ENCODE assay signal across 22 mouse cellular contexts in genomic region chr8:125045760-125046159, GRCm38 (mm10). TPM values are rescaled to one million over a fixed set of nuclear protein-coding genes. Genes with fewer than 3 reads are reported as not detected.
A peak's percentile ranks its signal among the peaks of the same experiment; 100 is the strongest.
DNase-seq lines count a peak whose midpoint lies in the region; ATAC-seq and TF ChIP-seq lines count a peak whose summit lies in the region.
"Had no signal": no experiment of that assay in that cellular context is flagged by ENCODE, and none has a peak within 500 bp of the region (broad histone marks: within the 10 kb centered on the region; RNA-seq: fewer than 3 reads in every experiment).

No protein-coding gene starts in this region.

- no peaks in the 10 kb centered on the region for H3K9me3 ChIP-seq in heart, embryonic 12.5 days (replicated peaks)
- H3K9me3 ChIP-seq in lung, postnatal 0 days (ENCODE audit: low read length), result no peaks in the 10 kb centered on the region
- no peaks in the 10 kb centered on the region for H3K9me3 ChIP-seq in CH12.LX (replicated peaks; ENCODE audit: low read length)
- H3K9me3 ChIP-seq: forebrain, embryonic 10.5 days; forebrain, embryonic 13.5 days; heart, embryonic 10.5 days; hindbrain, embryonic 12.5 days; hindbrain, embryonic 15.5 days had no signal

- no peak overlapping the region for H3K4me3 ChIP-seq in heart, adult 2 months
- no peak overlapping the region for H3K4me3 ChIP-seq in heart, embryonic 12.5 days
- no peak overlapping the region for H3K4me3 ChIP-seq in lung, postnatal 0 days (ENCODE audit: low read depth, low read length)
- no peak overlapping the region for H3K4me3 ChIP-seq in lung, adult 2 months (replicated peaks; ENCODE audit: extremely low read depth, low read depth, low read length)
- H3K4me3 ChIP-seq in CH12.LX (replicated peaks in 1 of 3; ENCODE audit: low read depth in 2 of 3, low read length in 2 of 3, poor library complexity in 1 of 3), result no peak overlapping the region
- H3K4me3 ChIP-seq: forebrain, embryonic 10.5 days; forebrain, embryonic 13.5 days; heart, embryonic 10.5 days; hindbrain, embryonic 12.5 days; hindbrain, embryonic 15.5 days had no signal

- peaks cover 12% of the 10 kb centered on the region for H3K4me1 ChIP-seq in heart, adult 2 months (ENCODE audit: control insufficient read depth, insufficient read depth, low read length)
- H3K4me1 ChIP-seq in heart, embryonic 12.5 days (replicated peaks), result peaks cover 14% of the 10 kb centered on the region
- no peaks in the 10 kb centered on the region for H3K4me1 ChIP-seq in lung, postnatal 0 days (ENCODE audit: insufficient read depth, low read depth, low read length)
- H3K4me1 ChIP-seq in lung, adult 2 months (ENCODE audit: control insufficient read depth, insufficient read depth, low read length), result no peaks in the 10 kb centered on the region
- H3K4me1 ChIP-seq in CH12.LX (ENCODE audit: control insufficient read depth in 1 of 2, insufficient read depth in 2 of 2), result peaks cover 0 to 2% of the 10 kb centered on the region in 2 experiments; a peak in 1 of 4 replicates
- H3K4me1 ChIP-seq: forebrain, embryonic 13.5 days; hindbrain, embryonic 15.5 days had no signal

- no peaks in the 10 kb centered on the region for H3K27me3 ChIP-seq in heart, adult 2 months (ENCODE audit: control insufficient read depth, insufficient read depth, low read length)
- H3K27me3 ChIP-seq in heart, embryonic 12.5 days (replicated peaks), result no peaks in the 10 kb centered on the region
- no peaks in the 10 kb centered on the region for H3K27me3 ChIP-seq in lung, postnatal 0 days (replicated peaks; ENCODE audit: insufficient read depth, low read length)
- no peaks in the 10 kb centered on the region for H3K27me3 ChIP-seq in CH12.LX (replicated peaks)
- H3K27me3 ChIP-seq: forebrain, embryonic 13.5 days; hindbrain, embryonic 12.5 days; hindbrain, embryonic 15.5 days had no signal

- no peak for TF ChIP-seq EP300 in heart, adult 2 months (IDR thresholded peaks at IDR 0.05; ENCODE audit: insufficient read depth, low read depth, low read length)
- no peak for TF ChIP-seq EP300 in lung, postnatal 0 days (IDR thresholded peaks at IDR 0.05)
- no peak for TF ChIP-seq EP300 in CH12.LX (IDR thresholded peaks at IDR 0.05; ENCODE audit: low read length)

- 100% methylated on average over 1 of the region's 1 CpGs for WGBS in heart, adult 2 months
- WGBS in heart, embryonic 12.5 days, result 90% methylated on average over 1 of the region's 1 CpGs
- 91% methylated on average over 1 of the region's 1 CpGs for WGBS in lung, postnatal 0 days
- 89% methylated on average over 1 of the region's 1 CpGs for WGBS in lung, adult 2 months

- peak; percentile 27 for TF ChIP-seq RAD21 in CH12.LX (IDR thresholded peaks at IDR 0.05; ENCODE audit: low read depth, low read length)

- no peak overlapping the region for H3K4me2 ChIP-seq in heart, embryonic 12.5 days
- no peak overlapping the region for H3K4me2 ChIP-seq in lung, postnatal 0 days (replicated peaks; ENCODE audit: low read depth, low read length)
- no peak overlapping the region for H3K4me2 ChIP-seq in CH12.LX (ENCODE audit: insufficient read depth, low read depth, poor library complexity, severe bottlenecking)
- H3K4me2 ChIP-seq: forebrain, embryonic 13.5 days; hindbrain, embryonic 12.5 days; hindbrain, embryonic 15.5 days had no signal

- H3K36me3 ChIP-seq in heart, adult 2 months (ENCODE audit: control insufficient read depth, insufficient read depth, low read length), result peaks cover 2% of the 10 kb centered on the region; the same call in 1 of the 2 replicates
- peaks cover under 1% of the 10 kb centered on the region; the same call in 1 of the 2 replicates for H3K36me3 ChIP-seq in heart, embryonic 12.5 days
- H3K36me3 ChIP-seq in lung, postnatal 0 days (ENCODE audit: insufficient read depth, low read length), result no peaks in the 10 kb centered on the region
- H3K36me3 ChIP-seq in CH12.LX (replicated peaks in 1 of 2; ENCODE audit: control insufficient read depth in 1 of 2, insufficient read depth in 1 of 2, low read length in 1 of 2), result peaks cover 0 to 2% of the 10 kb centered on the region in 2 experiments
- H3K36me3 ChIP-seq: heart, embryonic 10.5 days; hindbrain, embryonic 15.5 days had no signal

- DNase-seq in heart, adult 2 months, result no peak
- DNase-seq in lung, postnatal 0 days (ENCODE audit: low spot score), result no peak
- DNase-seq in lung, adult 2 months, result no peak
- no peak for DNase-seq in CH12.LX (ENCODE audit: extremely low read depth)
- DNase-seq in adipocyte (ENCODE audit: low spot score), result peak; percentile 26
- no peak for DNase-seq in right cerebral cortex, postnatal 14 days
- no peak for DNase-seq in left cerebral cortex, adult 9 months (ENCODE audit: low spot score in 2 of 2)
- DNase-seq: adrenal gland, adult 8-10 months; adrenal gland, postnatal 25 days; cerebellum, adult 11-12 months; cerebellum, adult 8-10 months; cerebellum, postnatal 25 days; gastrocnemius, postnatal 14 days; heart, adult 18-20 months had no signal

- in situ Hi-C loops in CH12.LX (cut with MboI; ENCODE audit: low pct_ligation_motif_present, low pct_unique_long_range_greater_than_20kb, low sequenced_read_pairs), result no loop called here

- H3K79me2 ChIP-seq in heart, adult 2 months (replicated peaks; ENCODE audit: control insufficient read depth, insufficient read depth, low read length), result no peaks in the 10 kb centered on the region
- no peaks in the 10 kb centered on the region for H3K79me2 ChIP-seq in CH12.LX (replicated peaks; ENCODE audit: control insufficient read depth, extremely low read depth, insufficient read depth, poor library complexity, severe bottlenecking)

- no peak overlapping the region; the same call in 1 of the 2 replicates for H3K27ac ChIP-seq in heart, adult 2 months
- no peak overlapping the region for H3K27ac ChIP-seq in heart, embryonic 12.5 days (ENCODE audit: poor library complexity, severe bottlenecking)
- H3K27ac ChIP-seq in lung, postnatal 0 days (ENCODE audit: low read length), result no peak overlapping the region
- H3K27ac ChIP-seq in CH12.LX (ENCODE audit: insufficient read depth, low read depth), result no peak overlapping the region
- H3K27ac ChIP-seq: forebrain, embryonic 10.5 days; forebrain, embryonic 13.5 days; heart, embryonic 10.5 days; hindbrain, embryonic 12.5 days; hindbrain, embryonic 15.5 days had no signal

- no peak for TF ChIP-seq POLR2A in heart, adult 2 months (IDR thresholded peaks at IDR 0.05; ENCODE audit: insufficient read depth, low read depth, low read length)
- no peak for TF ChIP-seq POLR2A in lung, adult 2 months (IDR thresholded peaks at IDR 0.05; ENCODE audit: borderline replicate concordance, extremely low read depth, low read depth, low read length)
- no peak for TF ChIP-seq POLR2A in CH12.LX (IDR thresholded peaks at IDR 0.05; ENCODE audit: low read depth, low read length)

- H3K9ac ChIP-seq in heart, adult 2 months (ENCODE audit: low read depth, low read length), result no peak overlapping the region
- no peak overlapping the region for H3K9ac ChIP-seq in heart, embryonic 12.5 days
- no peak overlapping the region for H3K9ac ChIP-seq in lung, postnatal 0 days (replicated peaks; ENCODE audit: low read depth)
- no peak overlapping the region for H3K9ac ChIP-seq in CH12.LX (ENCODE audit: insufficient read depth, low read depth)
- H3K9ac ChIP-seq: forebrain, embryonic 13.5 days; hindbrain, embryonic 12.5 days; hindbrain, embryonic 15.5 days had no signal

- no peak for ATAC-seq in heart, embryonic 12.5 days (ENCODE audit: insufficient number of reproducible peaks, low FRiP score)
- no peak for ATAC-seq in lung, postnatal 0 days
- ATAC-seq: forebrain, embryonic 13.5 days; forebrain, embryonic 16.5 days had no signal

- dilution Hi-C loops in CH12.LX (cut with MboI; ENCODE audit: extremely low pct_ligation_motif_present, extremely low pct_unique_long_range_greater_than_20kb, low sequenced_read_pairs), result no loop called here

- peak; percentile 61 for TF ChIP-seq CTCF in heart, adult 2 months (IDR thresholded peaks at IDR 0.05)
- TF ChIP-seq CTCF in lung, postnatal 0 days (IDR thresholded peaks at IDR 0.05), result 0 out of 2 replicates have a peak, but pooled peaks have one; percentile 4
- no peak for TF ChIP-seq CTCF in lung, adult 2 months (IDR thresholded peaks at IDR 0.05; ENCODE audit: insufficient read depth, low read length)
- peak in 1 of 2 experiments; percentile 38; a peak in 2 of 4 replicates for TF ChIP-seq CTCF in CH12.LX (conservative IDR thresholded peaks at IDR 0.05 in 1 of 2, IDR thresholded peaks at IDR 0.05 in 1 of 2; ENCODE audit: low read depth in 2 of 2, low read length in 2 of 2)

- intact Hi-C loops in heart, adult 2 months (cut with DNase I), result no loop called here

TF ChIP-seq in CH12.LX, 34 proteins besides CTCF, POLR2A, EP300 and RAD21:
- no peak for TF ChIP-seq MEF2A (IDR thresholded peaks at IDR 0.05; ENCODE audit: borderline replicate concordance, low read depth, low read length)

RNA-seq across cellular contexts. Expression of gene Disc1, which starts 8.2 kb away (rescaled TPM):
- 1 to 10 TPM; 2.2 to 2.3 TPM for total RNA-seq in heart, adult 2 months (2021)
- 1.1 and 1.3 TPM in 2 replicates for polyA plus RNA-seq in heart, adult 2 months (2012; rRNA removed)
- polyA plus RNA-seq in heart, embryonic 12.5 days (2016; fragmentation: Nextera tagmentation; extraction: Ambion mirVana), result 2.3 and 2.5 TPM in 2 replicates
- polyA plus RNA-seq in lung, postnatal 0 days (2015; fragmentation: Nextera tagmentation; extraction: Ambion mirVana), result 0.97 and 1.0 TPM in 2 replicates
- 1.1 and 1.4 TPM in 2 replicates for polyA plus RNA-seq in lung, adult 2 months (2012; rRNA removed)
- total RNA-seq in CH12.LX (2012; rRNA removed) (not detected in 2 replicates), CH12.LX (2014; rRNA removed) (not detected in 2 replicates)
- not detected in 2 replicates for polyA plus RNA-seq in CH12.LX (2012; ENCODE audit: insufficient read length, low read depth)
- total RNA-seq: G1E had no signal
- polyA plus RNA-seq: G1E had no signal

RNA-seq across cellular contexts. Expression of gene Tsnax, which starts 33.0 kb away (rescaled TPM):
- total RNA-seq in heart, adult 2 months (2021), result 10 to 100 TPM; 66.3 to 73.1 TPM
- 43.2 and 78.8 TPM in 2 replicates for polyA plus RNA-seq in heart, adult 2 months (2012; rRNA removed)
- polyA plus RNA-seq in heart, embryonic 12.5 days (2016; fragmentation: Nextera tagmentation; extraction: Ambion mirVana), result 91.8 and 95.9 TPM in 2 replicates
- 60.6 and 63.3 TPM in 2 replicates for polyA plus RNA-seq in lung, postnatal 0 days (2015; fragmentation: Nextera tagmentation; extraction: Ambion mirVana)
- polyA plus RNA-seq in lung, adult 2 months (2012; rRNA removed), result 29.1 and 40.2 TPM in 2 replicates
- total RNA-seq in CH12.LX (2012; rRNA removed), result 62.9 and 68.0 TPM in 2 replicates
- 47.8 and 48.0 TPM in 2 replicates for total RNA-seq in CH12.LX (2014; rRNA removed)
- polyA plus RNA-seq in CH12.LX (2012; ENCODE audit: insufficient read length, low read depth), result 71.5 and 75.0 TPM in 2 replicates
